Mouse (Mus musculus) thymus, adult 2 months (tissue): ENCODE measurements around the gene Gm266.

Experiments used
- CTCF ChIP-seq: fragments of 200-500 bp; IDR thresholded peaks from 2 replicates; pipeline ENCODE4 v1.5.1; 2012; ENCODE audit warnings: mild to moderate bottlenecking, control low read depth, low read length, moderate library complexity, borderline replicate concordance; ENCODE audit not compliant: control insufficient read depth, poor library complexity, insufficient read depth; ENCODE audit errors: extremely low read depth
- POLR2A ChIP-seq: fragments of 200-500 bp; IDR thresholded peaks from 2 replicates; pipeline ENCODE4 v1.6.1; 2012; ENCODE audit warnings: mild to moderate bottlenecking, low read length, control low read depth, moderate library complexity; ENCODE audit not compliant: control insufficient read depth, poor library complexity, insufficient read depth; ENCODE audit errors: extremely low read depth

GRCm38 (mm10) chr12:111442309-111443010 lies 43.2 kb downstream of the Gm266 start, which contains the start of gene Tnfaip2:
- TF ChIP-seq POLR2A (no peak), CTCF (no peak)
